Mouse (Mus musculus) embryonic facial prominence, embryonic 10.5 days (tissue): ENCODE data around the gene Lpxn. TPM values are rescaled to one million over a fixed set of nuclear protein-coding genes. Genes with fewer than 3 reads are reported as not detected.

Source experiments
- polyA plus RNA-seq: library from polyadenylated mRNA; unstranded; fragments of >200 nt; fragmentation: Nextera tagmentation; extraction: Ambion mirVana; gene quantifications from 2 replicates; pipeline ENCODE4 v1.2.1, GENCODE M21; 2016

Gene Lpxn
- polyA plus RNA-seq, 1 experiment from 2014 or later: 0.71 TPM

Other genes with a start within 250 kb of the Lpxn start
- not detected in 2 replicates for gene Gm4952, start 196.2 kb upstream of the Lpxn start, polyA plus RNA-seq
- not detected in 2 replicates for gene Glyat, start 162.9 kb upstream of the Lpxn start, polyA plus RNA-seq
- not detected in 2 replicates for gene Olfr1442, start 125.8 kb upstream of the Lpxn start, polyA plus RNA-seq
- not detected in 2 replicates for gene Olfr1443, start 118.1 kb upstream of the Lpxn start, polyA plus RNA-seq
- gene Keg1, start 100.4 kb upstream of the Lpxn start, polyA plus RNA-seq: not detected in 2 replicates
- 1.7 and 1.8 TPM in 2 replicates for gene Cntf, start 30.6 kb upstream of the Lpxn start, polyA plus RNA-seq
- gene Zfp91, start 67 bp upstream of the Lpxn start, polyA plus RNA-seq: 13.1 and 14.2 TPM in 2 replicates
- gene Gm5244, start 50.5 kb downstream of the Lpxn start, polyA plus RNA-seq: not detected in 2 replicates
- gene Olfr1444, start 61.1 kb downstream of the Lpxn start, polyA plus RNA-seq: not detected in 2 replicates
- not detected in 2 replicates for gene Olfr1445, start 87.7 kb downstream of the Lpxn start, polyA plus RNA-seq
- not detected in 2 replicates for gene Olfr1446, start 97.3 kb downstream of the Lpxn start, polyA plus RNA-seq
- not detected in 2 replicates for gene Olfr1447, start 107.5 kb downstream of the Lpxn start, polyA plus RNA-seq
- not detected in 2 replicates for gene Olfr1448, start 128.2 kb downstream of the Lpxn start, polyA plus RNA-seq
- not detected in 2 replicates for gene Olfr1449, start 134.6 kb downstream of the Lpxn start, polyA plus RNA-seq
- gene Olfr1450, start 154.1 kb downstream of the Lpxn start, polyA plus RNA-seq: not detected in 2 replicates
- gene Olfr1451, start 198.8 kb downstream of the Lpxn start, polyA plus RNA-seq: not detected in 2 replicates
- gene Olfr1453, start 232.1 kb downstream of the Lpxn start, polyA plus RNA-seq: not detected in 2 replicates